Mouse (Mus musculus) heart, embryonic 13.5 days (tissue): ENCODE data around the gene Tceal3. TPM values are rescaled to one million over a fixed set of nuclear protein-coding genes. Genes with fewer than 3 reads are reported as not detected.
"Not testable (repeated sequence)": the region's sequence is repeated elsewhere in the genome, so short reads cannot be mapped to it uniquely, and the experiment has no call there.

Experiments used
- ATAC-seq: fragments of 200-750 bp; cut with Nextera tagmentation; 2 replicates; pipeline ENCODE4 v1.8.0; 2017; ENCODE audit warnings: moderate TSS enrichment; ENCODE audit not compliant: insufficient number of reproducible peaks, low FRiP score, low TSS enrichment; ENCODE audit errors: extremely low read depth
- H3K27ac ChIP-seq: fragments of 300-500 bp; sonication (generic); replicated peaks from 2 replicates; pipeline ENCODE4 v1.5.1; 2015; ENCODE audit warnings: moderate library complexity, mild to moderate bottlenecking, inconsistent platforms
- H3K27me3 ChIP-seq: fragments of 300-500 bp; sonication (generic); replicated peaks from 2 replicates; pipeline ENCODE4 v1.6.1; 2015; ENCODE audit warnings: mild to moderate bottlenecking, inconsistent platforms
- H3K36me3 ChIP-seq: fragments of 300-500 bp; sonication (generic); 2 replicates; pipeline ENCODE4 v1.6.1; 2015; ENCODE audit warnings: mild to moderate bottlenecking, inconsistent platforms
- H3K4me1 ChIP-seq: fragments of 300-500 bp; sonication (generic); 2 replicates; pipeline ENCODE4 v1.6.1; 2015; ENCODE audit warnings: inconsistent platforms
- H3K4me2 ChIP-seq: fragments of 300-500 bp; sonication (generic); 2 replicates; pipeline ENCODE4 v1.6.1; 2015; ENCODE audit warnings: inconsistent platforms, mild to moderate bottlenecking, moderate library complexity
- H3K4me3 ChIP-seq: fragments of 300-500 bp; sonication (generic); 2 replicates; pipeline ENCODE4 v1.5.1; 2015; ENCODE audit warnings: moderate library complexity, mild to moderate bottlenecking, inconsistent platforms
- H3K9ac ChIP-seq: fragments of 300-500 bp; sonication (generic); 2 replicates; pipeline ENCODE4 v1.6.1; 2015; ENCODE audit warnings: inconsistent platforms, mild to moderate bottlenecking, moderate library complexity
- H3K9me3 ChIP-seq: fragments of 300-500 bp; sonication (generic); 2 replicates; pipeline ENCODE4 v1.6.1; 2016; ENCODE audit warnings: inconsistent platforms
- WGBS: fragments of 180-500 bp; shearing (Covaris S2); methylation state at CpG from one replicate; pipeline ENCODE4 v1.1.7; 2015; ENCODE audit warnings: mixed read lengths; 5-methylcytosine and 5-hydroxymethylcytosine counted together
- polyA plus RNA-seq: library from polyadenylated mRNA; unstranded; fragments of >200 nt; fragmentation: Nextera tagmentation; extraction: Ambion mirVana; gene quantifications from 2 replicates; pipeline ENCODE4 v1.2.1, GENCODE M21; 2015

Gene Tceal3
- polyA plus RNA-seq, 1 experiment from 2014 or later, result 5.2 TPM

DNA sequence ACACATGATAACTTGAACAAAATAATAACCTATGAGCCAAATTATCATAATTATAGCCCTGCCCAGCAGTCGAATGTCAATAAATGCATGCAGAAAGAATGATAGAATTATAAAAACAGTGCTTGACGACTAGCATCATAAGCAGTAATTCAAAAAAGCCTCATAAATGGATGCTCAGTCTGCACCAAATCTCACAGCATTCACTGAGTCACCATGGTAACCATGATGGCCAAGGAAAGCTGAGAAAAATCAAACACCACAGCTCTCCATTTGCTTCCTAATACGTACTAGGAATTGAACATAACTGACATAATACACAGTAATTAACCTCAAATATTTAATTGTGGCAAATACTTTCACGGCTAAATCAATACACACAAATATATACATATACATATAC, 44.5 kb downstream of the Tceal3 start:
- Histone ChIP-seq H3K4me3 (no peak overlapping the region), H3K36me3 (no peaks in the 10 kb centered on the region), H3K27me3 (no peaks in the 10 kb centered on the region), H3K9ac (no peak overlapping the region), H3K27ac (no peak overlapping the region), H3K4me1 (no peaks in the 10 kb centered on the region), H3K9me3 (no peaks in the 10 kb centered on the region), H3K4me2 (no peak overlapping the region)
- 73% methylated on average over 4 of the region's 4 CpGs for WGBS
- no peak for ATAC-seq

DNA sequence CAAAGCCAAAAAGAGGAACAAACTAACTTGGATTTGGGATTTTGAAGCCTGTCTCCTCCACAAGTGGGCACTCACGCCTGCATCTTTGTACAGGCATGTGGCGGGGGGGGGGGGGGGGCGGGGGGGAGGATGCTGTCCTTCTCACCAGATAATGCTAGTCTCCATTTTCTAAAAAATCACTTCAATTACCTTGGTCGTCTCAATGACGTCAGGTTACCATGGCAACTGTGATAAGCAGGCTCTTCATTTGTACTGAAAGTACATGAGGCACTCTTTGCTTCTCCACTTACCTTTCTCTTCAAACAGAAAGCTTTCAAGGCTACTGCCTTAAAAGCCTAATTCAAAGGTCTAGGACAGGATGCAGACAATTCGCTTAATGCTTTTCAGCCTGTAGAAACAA, 49.1 kb downstream of the Tceal3 start:
- 28% methylated on average over 4 of the region's 6 CpGs for WGBS

DNA sequence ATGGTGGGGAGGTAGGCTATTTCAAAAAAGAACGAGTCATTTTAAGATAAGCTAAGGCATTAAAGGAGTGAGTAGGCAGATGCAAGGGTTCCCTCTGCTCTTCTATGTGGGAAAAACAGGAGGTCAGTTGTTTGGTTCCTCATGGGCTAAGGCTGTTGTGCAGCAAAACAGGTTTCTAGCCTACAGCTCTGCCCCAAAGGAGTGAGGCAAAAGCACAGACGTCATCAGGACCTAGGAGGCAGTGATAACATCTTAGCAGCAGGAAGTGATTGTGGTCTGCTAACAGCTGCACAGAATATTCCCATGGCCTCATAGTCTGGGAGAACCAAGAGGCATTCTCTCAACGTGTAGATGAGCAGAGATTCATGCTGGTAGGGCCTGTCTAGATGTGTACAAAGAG, 55.2 kb downstream of the Tceal3 start:
- H3K9me3 ChIP-seq, H3K4me1 ChIP-seq, H3K4me2 ChIP-seq, H3K27ac ChIP-seq, H3K9ac ChIP-seq, H3K36me3 ChIP-seq, ATAC-seq, H3K27me3 ChIP-seq, H3K4me3 ChIP-seq: not testable (repeated sequence)
- 18% methylated on average over 3 of the region's 3 CpGs for WGBS

More for the DNA sequence above, 49.1 kb downstream of the Tceal3 start:
- H3K4me2 ChIP-seq, result peak overlapping the region; percentile 31; the same call in 1 of the 2 replicates
- H3K4me1 ChIP-seq, result no peaks in the 10 kb centered on the region
- H3K36me3 ChIP-seq, result no peaks in the 10 kb centered on the region
- no peaks in the 10 kb centered on the region for H3K9me3 ChIP-seq
- no peak overlapping the region for H3K27ac ChIP-seq
- no peak overlapping the region for H3K4me3 ChIP-seq
- no peak for ATAC-seq
- no peaks in the 10 kb centered on the region for H3K27me3 ChIP-seq
- H3K9ac ChIP-seq, result no peak overlapping the region

- Histone ChIP-seq H3K9me3 (no peaks in the 10 kb centered on the region), H3K4me1 (no peaks in the 10 kb centered on the region), H3K4me3 (peak overlapping the region; percentile 53), H3K9ac (peak overlapping the region; percentile 61), H3K36me3 (no peaks in the 10 kb centered on the region), H3K27ac (no peak overlapping the region), H3K4me2 (peak overlapping the region; percentile 75), H3K27me3 (0 out of 2 replicates have a peak, but pooled peaks cover 10% of the 10 kb centered on the region)
- ATAC-seq, result no peak
- WGBS, result 9% methylated on average over 10 of the region's 20 CpGs
These were observed 75.7 kb downstream of the Tceal3 start for GRCm38 (mm10) chrX:136666281-136666706.

- Histone ChIP-seq H3K4me2 (peak overlapping the region; percentile 75), H3K4me3 (peak overlapping the region; percentile 53), H3K9ac (peak overlapping the region; percentile 61; the same call in 1 of the 2 replicates)
- H3K27me3 ChIP-seq, ATAC-seq, H3K27ac ChIP-seq, H3K9me3 ChIP-seq, H3K4me1 ChIP-seq, H3K36me3 ChIP-seq: not testable (repeated sequence)
- whole genome bisulfite sequencing, result 15% methylated on average over 20 of the region's 24 CpGs
These were observed 76.3 kb downstream of the Tceal3 start for GRCm38 (mm10) chrX:136666762-136667464.

GRCm38 (mm10) chrX:136668794-136669193, 78.2 kb downstream of the Tceal3 start:
- WGBS, result 49% methylated on average over 2 of the region's 2 CpGs

GRCm38 (mm10) chrX:136680989-136681388, 90.3 kb downstream of the Tceal3 start:
- 46% methylated on average over 3 of the region's 3 CpGs for WGBS
- no peak overlapping the region for H3K9ac ChIP-seq
- no peak overlapping the region for H3K4me2 ChIP-seq

More at GRCm38 (mm10) chrX:136668794-136669193, 78.2 kb downstream of the Tceal3 start:
- H3K4me3 ChIP-seq, result no peak overlapping the region
- 0 out of 2 replicates have a peak, but pooled peaks cover 10% of the 10 kb centered on the region for H3K27me3 ChIP-seq
- no peak overlapping the region for H3K4me2 ChIP-seq
- H3K9me3 ChIP-seq, result no peaks in the 10 kb centered on the region
- no peaks in the 10 kb centered on the region for H3K4me1 ChIP-seq
- H3K27ac ChIP-seq, result no peak overlapping the region
- no peak overlapping the region for H3K9ac ChIP-seq
- ATAC-seq, result no peak
- no peaks in the 10 kb centered on the region for H3K36me3 ChIP-seq

GRCm38 (mm10) chrX:136691606-136692293, 101.1 kb downstream of the Tceal3 start:
- ATAC-seq, H3K27me3 ChIP-seq, H3K27ac ChIP-seq, H3K4me2 ChIP-seq, H3K36me3 ChIP-seq, H3K9ac ChIP-seq, H3K4me1 ChIP-seq, H3K9me3 ChIP-seq, H3K4me3 ChIP-seq: not testable (repeated sequence)
- 53% methylated on average over 3 of the region's 3 CpGs for whole genome bisulfite sequencing

More at GRCm38 (mm10) chrX:136680989-136681388, 90.3 kb downstream of the Tceal3 start:
- ATAC-seq, result no peak
- Histone ChIP-seq H3K9me3 (no peaks in the 10 kb centered on the region), H3K4me1 (no peaks in the 10 kb centered on the region), H3K27ac (no peak overlapping the region), H3K4me3 (no peak overlapping the region), H3K27me3 (no peaks in the 10 kb centered on the region), H3K36me3 (no peaks in the 10 kb centered on the region)

DNA sequence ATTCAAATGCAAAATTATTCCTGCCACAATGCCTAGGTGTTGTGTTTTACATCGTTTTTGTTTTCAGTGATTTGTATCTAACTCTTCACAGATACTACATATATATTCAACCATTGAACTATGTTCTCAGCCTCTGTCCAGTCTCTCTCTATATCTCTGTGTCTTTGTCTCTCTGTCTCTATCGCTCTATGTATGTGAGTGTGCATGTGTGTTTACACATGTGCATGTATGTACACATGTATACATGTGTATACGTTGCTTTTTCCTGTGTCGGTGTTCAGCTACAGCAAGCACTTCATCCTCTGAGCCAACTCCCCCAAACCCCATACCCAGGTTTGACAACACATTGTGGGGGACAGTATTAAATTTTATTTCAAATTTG, 101.6 kb downstream of the Tceal3 start:
- H3K9ac ChIP-seq, result no peak overlapping the region
- no peak for ATAC-seq
- no peaks in the 10 kb centered on the region for H3K9me3 ChIP-seq
- no peaks in the 10 kb centered on the region for H3K36me3 ChIP-seq
- no peaks in the 10 kb centered on the region for H3K4me1 ChIP-seq
- WGBS, result 74% methylated on average over 4 of the region's 4 CpGs
- no peak overlapping the region for H3K4me2 ChIP-seq
- no peak overlapping the region for H3K27ac ChIP-seq
- H3K27me3 ChIP-seq, result no peaks in the 10 kb centered on the region
- H3K4me3 ChIP-seq, result no peak overlapping the region

DNA sequence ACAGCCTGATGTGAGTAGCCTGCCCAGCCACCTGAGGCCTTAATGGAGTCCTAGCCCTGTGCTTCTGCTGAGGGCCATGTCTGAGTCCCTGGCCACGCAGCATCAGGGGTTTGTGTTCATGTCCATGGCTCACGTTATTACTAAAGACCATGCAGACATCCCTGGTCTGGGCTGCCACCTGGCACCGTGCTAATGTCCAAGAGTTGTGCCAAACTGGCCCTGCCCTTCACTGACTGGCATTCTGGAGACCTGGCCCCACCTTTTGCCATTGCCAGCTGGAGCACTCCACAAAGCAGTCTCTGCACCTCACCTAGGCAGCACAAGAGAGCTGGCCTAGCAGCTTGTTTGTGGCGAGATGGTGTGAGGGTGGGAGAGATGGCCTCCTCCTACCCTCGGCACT, 102.6 kb downstream of the Tceal3 start:
- 77% methylated on average over 5 of the region's 5 CpGs for WGBS
- H3K36me3 ChIP-seq, result no peaks in the 10 kb centered on the region
- ATAC-seq, result no peak
- no peaks in the 10 kb centered on the region for H3K9me3 ChIP-seq
- H3K9ac ChIP-seq, result no peak overlapping the region
- H3K4me1 ChIP-seq, result no peaks in the 10 kb centered on the region
- H3K4me2 ChIP-seq, result no peak overlapping the region
- no peak overlapping the region for H3K4me3 ChIP-seq
- H3K27me3 ChIP-seq, result no peaks in the 10 kb centered on the region
- H3K27ac ChIP-seq, result no peak overlapping the region

DNA sequence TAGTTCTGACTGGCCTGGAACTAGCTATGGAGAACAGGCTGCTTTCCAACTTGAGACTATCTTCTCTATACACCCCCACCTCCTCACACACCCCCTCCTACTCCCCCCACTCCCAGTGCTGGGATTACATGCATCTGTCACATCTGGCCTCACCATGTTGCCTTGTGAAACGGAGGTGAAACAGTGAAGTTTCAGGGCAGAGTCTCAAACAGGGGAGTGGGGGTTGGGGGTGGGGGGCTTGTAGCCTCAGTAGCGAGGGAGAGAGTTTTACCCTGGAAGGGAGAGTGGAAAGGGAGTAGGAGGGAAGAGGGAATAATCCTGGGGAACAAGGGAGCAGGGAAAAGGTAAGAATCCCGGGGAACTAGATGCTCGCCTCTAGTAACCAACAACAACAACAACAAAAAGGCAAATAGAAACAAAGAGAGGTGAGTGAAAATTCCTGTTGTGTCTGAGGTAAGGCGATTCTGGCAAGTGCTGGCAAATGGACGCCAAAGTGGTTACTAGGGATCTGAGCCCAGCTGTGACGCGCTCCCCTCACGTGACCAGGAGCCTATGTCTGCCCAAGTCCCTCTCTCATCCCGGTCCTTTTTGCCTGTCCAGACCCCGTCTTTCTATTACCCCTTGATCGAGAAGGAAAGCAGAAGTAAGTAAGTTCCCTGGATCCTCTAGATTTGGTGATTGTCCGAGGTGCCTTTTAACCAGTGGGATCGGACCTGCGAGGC, 117.0 kb downstream of the Tceal3 start, which contains the start of gene Tceal1:
Gene Tceal1, plus strand, starts transcription at position 537 of the 722 bp plus-strand sequence.
- peak within 1 kb of the TSS; percentile 83 for H3K27ac ChIP-seq
- 20% methylated on average over 15 of the region's 15 CpGs for WGBS

More for the DNA sequence above, 117.0 kb downstream of the Tceal3 start, which contains the start of gene Tceal1:
- H3K36me3 ChIP-seq, result no peaks in the 10 kb centered on the region
- H3K4me2 ChIP-seq, result peak within 1 kb of the TSS; percentile 71
- H3K27me3 ChIP-seq, result 0 out of 2 replicates have a peak, but pooled peaks cover 3% of the 10 kb centered on the region
- H3K4me1 ChIP-seq, result 0 out of 2 replicates have a peak, but pooled peaks cover 3% of the 10 kb centered on the region
- peak within 1 kb of the TSS; percentile 84 for H3K9ac ChIP-seq
- ATAC-seq, result peak; percentile 74
- H3K9me3 ChIP-seq, result no peaks in the 10 kb centered on the region
- H3K4me3 ChIP-seq, result peak within 1 kb of the TSS; percentile 64
